ENCODE assay signal across 17 mouse cellular contexts in the genomic region with DNA sequence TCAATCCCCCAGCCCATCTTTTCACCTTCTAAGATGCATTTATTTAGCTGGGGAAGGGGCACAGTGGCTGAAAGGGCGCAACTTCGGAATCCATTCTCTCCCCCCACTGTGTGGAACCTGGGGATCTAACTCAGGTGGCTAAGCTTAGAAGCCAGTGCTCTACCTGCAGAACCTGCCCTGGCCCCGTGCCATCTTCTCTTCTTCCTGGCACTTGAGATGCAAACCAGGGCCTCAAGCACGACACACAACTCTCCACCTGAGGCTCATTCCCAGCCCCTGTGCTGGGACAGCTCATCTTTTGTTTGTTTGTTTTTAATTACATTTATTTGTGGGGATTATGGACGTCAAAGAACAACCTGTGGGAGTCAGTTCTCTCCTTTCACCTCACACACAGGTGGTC. TPM values are rescaled to one million over a fixed set of nuclear protein-coding genes. Genes with fewer than 3 reads are reported as not detected.
"Had no signal": no experiment of that assay in that cellular context is flagged by ENCODE, and none has a peak within 500 bp of the region (broad histone marks: within the 10 kb centered on the region; RNA-seq: fewer than 3 reads in every experiment).

No protein-coding gene starts in this region.

- H3K9ac ChIP-seq: liver, embryonic 13.5 days; liver, embryonic 15.5 days; liver, postnatal 0 days; lung, embryonic 15.5 days; midbrain, embryonic 13.5 days; midbrain, embryonic 15.5 days; neural tube, embryonic 12.5 days; stomach, embryonic 15.5 days had no signal

- H3K27me3 ChIP-seq: liver, embryonic 13.5 days; liver, embryonic 15.5 days; lung, embryonic 15.5 days; megakaryocyte, embryonic 14.5 days; midbrain, embryonic 13.5 days; midbrain, embryonic 15.5 days; neural tube, embryonic 12.5 days; stomach, embryonic 15.5 days had no signal

- H3K36me3 ChIP-seq: stomach, embryonic 15.5 days had no signal

- H3K4me2 ChIP-seq: liver, embryonic 11.5 days; liver, embryonic 13.5 days; liver, embryonic 15.5 days; lung, embryonic 15.5 days; midbrain, embryonic 13.5 days; midbrain, embryonic 15.5 days; neural tube, embryonic 12.5 days; stomach, embryonic 15.5 days had no signal

- H3K9me3 ChIP-seq: liver, embryonic 13.5 days; liver, embryonic 15.5 days; lung, embryonic 15.5 days; megakaryocyte, embryonic 14.5 days; midbrain, embryonic 13.5 days; midbrain, embryonic 15.5 days; neural tube, embryonic 12.5 days; stomach, embryonic 15.5 days had no signal

- H3K27ac ChIP-seq: liver, embryonic 15.5 days; lung, embryonic 15.5 days; macrophage; midbrain, embryonic 13.5 days; midbrain, embryonic 15.5 days; neural tube, embryonic 12.5 days; stomach, embryonic 15.5 days; stomach, postnatal 0 days had no signal

- H3K4me1 ChIP-seq: lung, embryonic 15.5 days; midbrain, embryonic 13.5 days; midbrain, embryonic 15.5 days; neural tube, embryonic 12.5 days; stomach, embryonic 15.5 days had no signal

- ATAC-seq: liver, postnatal 0 days; midbrain, embryonic 13.5 days; midbrain, embryonic 15.5 days had no signal

- H3K4me3 ChIP-seq: liver, embryonic 13.5 days; liver, embryonic 15.5 days; lung, embryonic 15.5 days; megakaryocyte, embryonic 14.5 days; midbrain, embryonic 13.5 days; midbrain, embryonic 15.5 days; neural tube, embryonic 12.5 days; stomach, embryonic 15.5 days had no signal

- DNase-seq: liver; liver, embryonic 13.5 days; liver, postnatal 0 days; right cerebral cortex, postnatal 14 days; thymus, adult 2 months; thymus, postnatal 25 days; thymus, postnatal 4 days had no signal

RNA-seq across cellular contexts. Expression of a gene that starts 26.0 kb away (rescaled TPM):
- polyA plus RNA-seq: liver, embryonic 13.5 days; liver, embryonic 15.5 days; liver, postnatal 0 days; macrophage had no signal
